Mouse (Mus musculus): ENCODE results near the gene Slc12a3.

Slc12a3 gene

DNA sequence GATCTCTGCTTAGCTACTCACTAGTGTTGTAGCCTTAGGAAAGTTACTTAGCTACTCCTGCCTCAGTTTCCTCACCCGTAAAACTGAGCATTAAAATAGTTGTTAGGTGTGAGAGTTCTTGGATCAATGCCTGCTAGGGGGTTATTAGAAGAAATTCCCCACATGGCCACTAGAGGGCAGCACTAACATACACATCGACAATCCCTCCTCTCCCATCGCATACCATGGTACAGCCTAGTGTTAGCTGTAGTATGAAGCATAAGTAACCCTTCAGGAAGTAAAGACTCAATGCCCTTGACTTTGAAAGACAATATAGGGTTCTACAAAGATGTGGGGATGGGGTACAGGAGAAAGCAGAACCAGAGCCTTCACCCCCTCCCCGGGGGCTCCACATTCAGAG is 1.7 kb downstream of the Slc12a3 start:
- no peak for DNase-seq (ENCODE audit: low spot score in 2 of 2)

- no peak for DNase-seq (ENCODE audit: low spot score in 2 of 2)
Observed at GRCm38 (mm10) chr8:94333345-94333744, 4.3 kb downstream of the Slc12a3 start.

- DNase-seq (ENCODE audit: low spot score in 2 of 2), result no peak
Observed at GRCm38 (mm10) chr8:94337559-94337958, 8.6 kb downstream of the Slc12a3 start.

- DNase-seq (ENCODE audit: low spot score in 2 of 2), result no peak
Observed at GRCm38 (mm10) chr8:94340796-94341195, 11.8 kb downstream of the Slc12a3 start.

DNA sequence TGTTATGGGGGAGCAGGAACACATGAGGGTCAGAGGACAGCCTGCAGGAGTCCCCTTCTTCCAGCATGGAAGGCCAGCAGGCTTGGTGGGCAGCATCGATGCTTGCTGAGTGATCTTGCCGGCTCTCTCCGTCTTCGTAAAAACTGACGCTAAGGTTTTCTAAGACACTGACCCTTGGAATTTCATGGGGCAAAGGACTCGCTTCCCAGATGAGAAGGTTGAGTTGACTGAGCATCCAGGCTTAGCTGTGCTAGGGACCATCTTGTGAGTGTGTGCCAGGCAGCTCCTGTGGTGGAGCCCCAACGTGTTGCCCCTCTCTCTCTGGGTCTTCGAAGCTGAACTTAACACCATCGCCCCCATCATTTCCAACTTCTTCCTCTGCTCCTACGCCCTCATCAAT is 13.7 kb downstream of the Slc12a3 start:
- no peak for DNase-seq (ENCODE audit: low spot score in 2 of 2)

GRCm38 (mm10) chr8:94343290-94343689 is 14.3 kb downstream of the Slc12a3 start:
- DNase-seq (ENCODE audit: low spot score in 2 of 2), result peak; percentile 67 to 73

- DNase-seq (ENCODE audit: low spot score in 2 of 2), result no peak
Observed at GRCm38 (mm10) chr8:94343778-94344320, 14.8 kb downstream of the Slc12a3 start.

- DNase-seq (ENCODE audit: low spot score in 2 of 2), result no peak
Observed at GRCm38 (mm10) chr8:94345657-94346056, 16.7 kb downstream of the Slc12a3 start.

- no peak for DNase-seq (ENCODE audit: low spot score in 2 of 2)
Observed at GRCm38 (mm10) chr8:94346264-94346663, 17.3 kb downstream of the Slc12a3 start.

DNA sequence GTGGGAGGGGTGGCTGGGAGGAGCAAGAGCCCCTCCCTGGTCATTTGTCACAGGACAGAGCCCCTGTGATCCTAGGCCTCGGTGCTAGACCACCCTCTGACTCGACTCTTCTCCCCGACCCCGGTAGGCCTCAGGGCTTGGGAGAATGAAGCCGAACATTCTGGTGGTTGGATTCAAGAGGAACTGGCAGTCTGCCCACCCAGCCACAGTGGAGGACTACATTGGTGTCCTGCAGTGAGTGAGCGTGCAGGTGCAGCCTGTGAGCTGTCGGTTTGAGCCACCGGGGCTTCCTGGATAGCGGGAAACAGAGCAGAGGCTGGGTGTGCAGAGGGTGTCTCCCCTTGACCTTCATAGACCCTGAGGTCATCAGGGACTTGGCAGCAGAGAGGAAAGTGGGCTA is 19.4 kb downstream of the Slc12a3 start:
- DNase-seq (ENCODE audit: low spot score in 2 of 2), result no peak

DNA sequence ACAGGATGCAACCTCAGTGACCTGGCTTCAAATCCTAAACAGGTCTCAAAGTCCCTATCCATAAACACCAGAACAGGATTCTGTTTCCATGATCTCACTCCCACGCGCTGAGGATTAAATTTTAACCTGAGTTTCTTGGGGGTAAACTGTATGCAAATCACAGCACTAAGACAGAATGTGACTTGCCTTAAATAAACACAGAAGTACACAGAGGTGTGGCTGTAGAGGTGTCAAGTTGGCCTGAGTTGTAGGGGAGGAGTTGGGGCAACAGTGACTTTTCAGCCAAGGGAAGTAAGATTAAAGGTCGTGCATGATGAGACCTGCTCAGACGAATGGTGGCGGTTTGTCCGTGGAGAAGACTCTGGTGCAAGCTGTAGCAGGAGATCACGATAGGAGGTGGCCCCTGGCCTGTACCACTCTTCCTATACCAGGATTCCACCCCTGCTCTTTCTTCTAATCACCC is 25.1 kb downstream of the Slc12a3 start:
- no peak for DNase-seq (ENCODE audit: low spot score in 2 of 2)

DNA sequence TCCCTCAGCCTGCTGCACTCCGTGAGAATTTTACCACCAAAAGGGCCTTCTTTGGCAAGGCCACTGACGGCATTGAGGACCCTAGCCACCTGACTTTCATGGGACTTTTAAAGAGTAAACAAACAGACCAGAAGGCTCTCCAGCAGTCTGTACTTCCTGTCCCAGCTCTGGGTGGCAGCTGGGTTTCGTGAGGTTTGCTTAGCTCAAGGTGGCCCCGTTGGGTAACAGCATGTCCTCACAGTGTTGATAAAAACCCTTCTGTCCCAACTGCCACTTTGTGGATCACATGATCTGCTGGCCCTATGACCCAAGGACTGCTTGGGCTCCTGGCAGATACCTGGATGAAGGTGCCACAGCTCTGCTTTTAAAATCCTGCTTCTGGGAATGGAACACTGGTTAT is 25.6 kb downstream of the Slc12a3 start:
- no peak for DNase-seq (ENCODE audit: low spot score in 2 of 2)

DNA sequence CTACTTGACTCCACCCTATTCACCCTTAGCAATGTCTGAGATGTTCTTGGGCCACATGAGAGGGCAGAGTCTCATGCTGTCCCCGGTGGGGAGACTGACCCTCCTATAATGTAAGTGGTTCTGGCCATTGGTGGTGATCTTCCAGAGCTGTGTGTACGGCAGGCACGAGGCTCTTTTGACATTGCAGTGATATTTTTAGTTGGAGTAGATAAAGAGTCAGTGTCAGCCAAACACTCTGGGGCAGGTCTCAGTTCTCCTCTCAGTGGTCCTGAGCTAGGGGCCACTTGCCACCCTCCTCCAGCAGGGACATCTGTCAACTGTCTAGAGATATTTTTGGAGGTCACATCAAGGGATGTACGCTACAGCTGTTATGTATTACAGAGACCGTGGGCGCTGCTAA is 28.2 kb downstream of the Slc12a3 start:
- no peak for DNase-seq (ENCODE audit: low spot score in 2 of 2)

DNA sequence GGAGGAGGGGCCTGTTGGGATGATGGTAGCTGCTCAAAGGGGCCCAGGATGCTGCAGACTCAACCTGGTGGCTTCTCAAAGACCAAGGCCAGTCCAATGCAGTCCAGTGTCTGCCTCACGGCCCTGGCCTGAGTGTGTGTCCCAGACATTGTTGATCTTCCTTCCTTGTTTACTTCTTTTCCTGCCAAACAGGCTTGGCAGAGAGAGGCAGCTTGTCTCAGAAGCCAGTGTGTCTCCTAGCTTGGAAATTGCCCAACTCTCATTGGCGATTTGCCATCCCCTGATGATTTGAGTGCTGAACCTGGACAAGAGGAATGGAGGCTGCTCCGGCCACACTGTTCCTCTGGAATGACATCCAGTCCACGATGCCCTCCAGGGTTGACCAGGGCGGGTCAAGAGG is 29.5 kb downstream of the Slc12a3 start:
- DNase-seq (ENCODE audit: low spot score in 2 of 2), result peak; percentile 11 to 33

DNA sequence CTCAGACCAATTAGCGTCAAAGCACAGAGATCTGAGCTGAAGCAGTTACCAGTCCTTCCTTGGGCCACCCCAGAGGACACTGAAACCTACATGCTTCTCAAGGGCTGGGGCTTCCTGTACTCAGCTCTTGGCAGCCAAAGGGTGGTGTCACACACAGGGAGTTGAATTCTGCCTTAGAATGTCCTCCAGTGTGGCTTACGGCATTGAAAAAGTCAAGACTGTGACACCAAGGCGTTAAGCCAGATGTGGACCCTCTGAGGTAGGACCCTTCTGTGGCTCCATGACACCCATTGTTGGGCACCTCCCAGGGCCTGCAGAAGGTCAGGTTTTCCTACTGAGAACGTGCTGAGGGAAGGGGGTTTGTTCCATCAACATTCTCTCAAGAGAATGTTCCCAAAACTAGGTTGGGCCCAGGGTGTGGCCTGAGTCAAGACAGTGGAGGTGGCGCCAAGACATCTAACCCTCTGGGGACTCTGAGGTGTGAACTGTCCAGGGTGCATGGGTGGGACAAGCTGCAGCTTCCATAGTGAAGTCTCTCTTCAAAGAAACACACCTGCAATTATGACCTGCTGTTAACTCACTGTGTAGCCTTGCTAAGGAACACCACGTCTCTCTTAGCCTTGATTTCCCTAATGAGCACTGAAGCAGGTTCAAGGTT is 32.9 kb downstream of the Slc12a3 start:
- DNase-seq (ENCODE audit: low spot score in 2 of 2), result no peak

DNA sequence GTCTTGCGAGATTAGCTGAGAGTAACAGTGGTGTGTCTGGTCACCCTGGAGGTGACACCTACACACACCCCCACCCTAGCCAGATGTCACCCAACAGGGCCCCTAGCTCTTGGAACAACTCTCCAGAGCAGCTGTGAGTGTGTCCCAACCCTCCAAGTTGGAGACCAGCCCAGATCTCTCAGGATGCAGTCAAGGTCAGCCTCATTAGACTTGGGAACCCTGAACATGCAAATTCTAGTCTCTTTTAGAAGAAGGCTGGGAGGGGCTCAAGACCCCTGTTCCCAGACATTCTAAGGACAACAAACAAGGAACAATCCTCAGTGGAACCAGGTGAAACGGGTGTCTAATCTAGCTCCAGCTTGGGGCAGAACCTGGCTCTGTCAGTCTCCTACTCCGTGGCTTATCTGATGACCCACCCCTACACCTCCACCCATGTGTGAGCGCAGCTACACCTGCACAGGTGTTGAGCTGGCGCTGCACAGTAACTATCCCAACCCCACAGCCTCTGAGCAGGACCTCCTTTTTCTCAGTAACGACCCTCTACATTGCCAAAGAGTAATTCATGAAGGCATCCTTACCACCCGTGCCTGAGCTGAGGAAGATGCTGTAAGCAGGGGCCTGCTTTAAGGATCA is 33.7 kb downstream of the Slc12a3 start:
- DNase-seq (ENCODE audit: low spot score in 2 of 2), result no peak

DNA sequence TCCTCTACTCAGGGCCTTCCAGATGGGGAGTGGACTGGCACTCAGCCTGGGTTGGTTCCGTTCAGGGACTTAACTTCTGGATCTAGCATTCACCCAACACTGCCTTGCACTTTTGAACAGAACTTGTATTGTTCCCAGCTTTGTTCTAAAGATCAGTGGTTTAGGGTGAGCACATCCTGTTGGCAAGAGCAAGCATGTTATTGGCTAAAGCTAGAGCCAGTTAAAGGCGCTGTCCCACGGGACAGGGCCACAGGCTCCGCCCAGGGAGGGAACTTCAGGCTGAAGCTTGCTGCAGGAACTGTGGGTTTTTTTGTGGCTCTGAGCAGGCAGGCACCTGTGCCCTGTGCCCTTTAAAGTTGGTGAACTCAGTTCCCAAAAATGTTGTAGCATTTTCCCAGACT is 34.3 kb downstream of the Slc12a3 start:
- DNase-seq (ENCODE audit: low spot score in 2 of 2), result no peak

GRCm38 (mm10) chr8:94363906-94364305 is 34.9 kb downstream of the Slc12a3 start:
- DNase-seq (ENCODE audit: low spot score in 2 of 2), result no peak

- no peak for DNase-seq (ENCODE audit: low spot score in 2 of 2)
Observed at GRCm38 (mm10) chr8:94364686-94365312, 35.8 kb downstream of the Slc12a3 start.

- no peak for DNase-seq (ENCODE audit: low spot score in 2 of 2)
Observed at GRCm38 (mm10) chr8:94365410-94365981, 36.5 kb downstream of the Slc12a3 start.

DNA sequence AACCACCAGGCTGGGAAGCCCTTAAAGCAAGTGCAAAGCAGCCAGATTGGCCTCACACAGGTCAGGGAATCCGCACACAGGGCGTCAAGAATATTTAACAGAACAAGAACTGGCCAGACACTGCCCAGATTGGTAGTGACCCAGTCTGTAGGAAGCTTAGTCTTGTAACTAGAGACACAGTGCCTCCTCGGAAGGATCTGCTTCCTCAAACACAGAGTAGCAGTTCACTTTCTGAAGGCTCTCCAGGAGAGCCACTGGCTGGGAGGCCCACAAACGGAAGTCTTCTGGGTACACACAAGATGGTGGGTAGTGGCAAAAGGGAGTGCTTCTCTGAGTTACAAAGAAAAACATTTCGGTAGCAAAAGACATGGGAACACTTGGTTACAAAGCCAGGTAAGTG is 41.8 kb downstream of the Slc12a3 start:
- no peak for DNase-seq (ENCODE audit: low spot score in 2 of 2)

- no peak for DNase-seq (ENCODE audit: low spot score in 2 of 2)
Observed at GRCm38 (mm10) chr8:94372955-94373599, 44.1 kb downstream of the Slc12a3 start.

All from frontal cortex, postnatal 25 days (tissue).